Mouse (Mus musculus) hindbrain, embryonic 10.5 days (tissue): ENCODE results near the gene Vav1. TPM values are rescaled to one million over a fixed set of nuclear protein-coding genes. Genes with fewer than 3 reads are reported as not detected.

Experiments used
- DNase-seq: peaks from one replicate; pipeline ENCODE4 v3.0.0-alpha.2; 2017; ENCODE audit warnings: low spot score
- H3K27ac ChIP-seq: fragments of 300-500 bp; sonication (generic); 2 replicates; pipeline ENCODE4 v1.5.1; 2016; ENCODE audit warnings: mild to moderate bottlenecking, moderate library complexity
- H3K27me3 ChIP-seq: fragments of 300-500 bp; sonication (generic); 2 replicates; pipeline ENCODE4 v1.6.1; 2016; ENCODE audit warnings: mild to moderate bottlenecking; ENCODE audit not compliant: poor library complexity, insufficient read depth, severe bottlenecking
- H3K36me3 ChIP-seq: fragments of 300-500 bp; sonication (generic); 2 replicates; pipeline ENCODE4 v1.6.1; 2016; ENCODE audit warnings: mild to moderate bottlenecking, moderate library complexity
- H3K4me1 ChIP-seq: fragments of 300-500 bp; sonication (generic); replicated peaks from 2 replicates; pipeline ENCODE4 v1.6.1; 2016; ENCODE audit warnings: mild to moderate bottlenecking
- H3K4me3 ChIP-seq: fragments of 300-500 bp; sonication (generic); 2 replicates; pipeline ENCODE4 v1.5.1; 2016; ENCODE audit warnings: mild to moderate bottlenecking, moderate library complexity
- H3K9me3 ChIP-seq: fragments of 300-500 bp; sonication (generic); 2 replicates; pipeline ENCODE4 v1.6.1; 2016; ENCODE audit warnings: mild to moderate bottlenecking, moderate library complexity
- WGBS: fragments of 180-500 bp; shearing (Covaris S2); methylation state at CpG from one replicate; pipeline ENCODE4 v1.1.7; 2016; 5-methylcytosine and 5-hydroxymethylcytosine counted together
- polyA plus RNA-seq: library from polyadenylated mRNA; unstranded; fragments of >200 nt; fragmentation: Nextera tagmentation; extraction: Ambion mirVana; gene quantifications from 2 replicates; pipeline ENCODE4 v1.2.1, GENCODE M21; 2016

Gene Vav1
- polyA plus RNA-seq, 1 experiment from 2014 or later: 2.2 TPM

- no peak for DNase-seq
- H3K4me1 ChIP-seq: peaks cover 38% of the 10 kb centered on the region
- H3K27ac ChIP-seq: peak overlapping the region; percentile 96
- H3K27me3 ChIP-seq: no peaks in the 10 kb centered on the region
- peak overlapping the region; percentile 79 for H3K4me3 ChIP-seq
- peaks cover 32% of the 10 kb centered on the region for H3K36me3 ChIP-seq
- no peaks in the 10 kb centered on the region for H3K9me3 ChIP-seq
- WGBS: 5% methylated on average over 18 of the region's 18 CpGs
These were observed 32.1 kb upstream of the Vav1 start for GRCm38 (mm10) chr17:57246663-57247392.

GRCm38 (mm10) chr17:57247393-57248200 lies 31.3 kb upstream of the Vav1 start:
- under 1% methylated on average over 46 of the region's 46 CpGs for WGBS
- peak; percentile 93 for DNase-seq
- H3K4me1 ChIP-seq: peaks cover 38% of the 10 kb centered on the region
- no peaks in the 10 kb centered on the region for H3K27me3 ChIP-seq
- H3K36me3 ChIP-seq: peaks cover 24% of the 10 kb centered on the region
- peak overlapping the region; percentile 79 for H3K4me3 ChIP-seq
- H3K9me3 ChIP-seq: no peaks in the 10 kb centered on the region
- H3K27ac ChIP-seq: peak overlapping the region; percentile 96

- under 1% methylated on average over 12 of the region's 12 CpGs for WGBS
- Histone ChIP-seq H3K36me3 (peaks cover 22% of the 10 kb centered on the region), H3K27ac (peak within 1 kb of the TSS; percentile 96), H3K27me3 (no peaks in the 10 kb centered on the region), H3K4me3 (peak within 1 kb of the TSS; percentile 79), H3K4me1 (peaks cover 38% of the 10 kb centered on the region), H3K9me3 (no peaks in the 10 kb centered on the region)
- peak; percentile 87 for DNase-seq
These were observed 30.6 kb upstream of the Vav1 start, which contains the start of gene Gpr108 for GRCm38 (mm10) chr17:57248201-57248699. Gpr108 (minus strand) TSS chr17:57248446.

GRCm38 (mm10) chr17:57248771-57249170 lies 30.1 kb upstream of the Vav1 start:
- no peak for DNase-seq
- WGBS: 11% methylated on average over 13 of the region's 13 CpGs
- peak overlapping the region; percentile 79 for H3K4me3 ChIP-seq
- H3K4me1 ChIP-seq: peaks cover 38% of the 10 kb centered on the region
- no peaks in the 10 kb centered on the region for H3K27me3 ChIP-seq
- H3K36me3 ChIP-seq: peaks cover 27% of the 10 kb centered on the region
- no peaks in the 10 kb centered on the region for H3K9me3 ChIP-seq
- H3K27ac ChIP-seq: peak overlapping the region; percentile 90

- Histone ChIP-seq H3K4me1 (peaks cover 38% of the 10 kb centered on the region), H3K36me3 (peaks cover 27% of the 10 kb centered on the region), H3K4me3 (peak within 1 kb of the TSS; percentile 79), H3K9me3 (no peaks in the 10 kb centered on the region), H3K27ac (peak within 1 kb of the TSS; percentile 90), H3K27me3 (no peaks in the 10 kb centered on the region)
- DNase-seq: peak; percentile 96
- under 1% methylated on average over 51 of the region's 52 CpGs for WGBS
These were observed 29.4 kb upstream of the Vav1 start, which contains the start of gene Trip10 for GRCm38 (mm10) chr17:57249186-57250181. Trip10 (plus strand) TSS chr17:57249455.

GRCm38 (mm10) chr17:57250461-57251160 lies 28.3 kb upstream of the Vav1 start:
- peak overlapping the region; percentile 90 for H3K27ac ChIP-seq
- 3% methylated on average over 33 of the region's 33 CpGs for WGBS
- DNase-seq: peak; percentile 35

GRCm38 (mm10) chr17:57251431-57251830 lies 27.5 kb upstream of the Vav1 start:
- H3K4me1 ChIP-seq: peaks cover 32% of the 10 kb centered on the region
- WGBS: 89% methylated on average over 3 of the region's 3 CpGs
- no peaks in the 10 kb centered on the region for H3K9me3 ChIP-seq
- peaks cover 37% of the 10 kb centered on the region for H3K36me3 ChIP-seq
- no peak overlapping the region for H3K27ac ChIP-seq
- no peak overlapping the region for H3K4me3 ChIP-seq
- no peaks in the 10 kb centered on the region for H3K27me3 ChIP-seq
- no peak for DNase-seq

More at GRCm38 (mm10) chr17:57250461-57251160, 28.3 kb upstream of the Vav1 start:
- peaks cover 28% of the 10 kb centered on the region for H3K36me3 ChIP-seq
- peaks cover 38% of the 10 kb centered on the region for H3K4me1 ChIP-seq
- no peaks in the 10 kb centered on the region for H3K9me3 ChIP-seq
- no peaks in the 10 kb centered on the region for H3K27me3 ChIP-seq
- peak overlapping the region; percentile 79 for H3K4me3 ChIP-seq

- Histone ChIP-seq H3K27ac (no peak overlapping the region), H3K9me3 (no peaks in the 10 kb centered on the region), H3K4me1 (peaks cover 25% of the 10 kb centered on the region), H3K4me3 (no peak overlapping the region), H3K27me3 (no peaks in the 10 kb centered on the region), H3K36me3 (peaks cover 54% of the 10 kb centered on the region)
- WGBS: 79% methylated on average over 6 of the region's 6 CpGs
- no peak for DNase-seq
These were observed 25.6 kb upstream of the Vav1 start for GRCm38 (mm10) chr17:57253306-57253705.

GRCm38 (mm10) chr17:57255354-57255753 lies 23.5 kb upstream of the Vav1 start:
- no peak for DNase-seq
- H3K27me3 ChIP-seq: no peaks in the 10 kb centered on the region
- no peak overlapping the region for H3K27ac ChIP-seq
- 93% methylated on average over 14 of the region's 14 CpGs for WGBS
- no peaks in the 10 kb centered on the region for H3K9me3 ChIP-seq
- H3K36me3 ChIP-seq: peaks cover 75% of the 10 kb centered on the region
- H3K4me3 ChIP-seq: no peak overlapping the region
- H3K4me1 ChIP-seq: peaks cover 9% of the 10 kb centered on the region

GRCm38 (mm10) chr17:57256921-57257485 lies 21.9 kb upstream of the Vav1 start:
- Histone ChIP-seq H3K4me1 (no peaks in the 10 kb centered on the region), H3K4me3 (no peak overlapping the region), H3K27me3 (no peaks in the 10 kb centered on the region), H3K9me3 (no peaks in the 10 kb centered on the region), H3K27ac (no peak overlapping the region), H3K36me3 (peaks cover 91% of the 10 kb centered on the region)
- WGBS: 96% methylated on average over 22 of the region's 22 CpGs
- DNase-seq: no peak

- DNase-seq: no peak
- no peak overlapping the region for H3K4me3 ChIP-seq
- 95% methylated on average over 3 of the region's 3 CpGs for WGBS
- H3K36me3 ChIP-seq: peaks cover 99% of the 10 kb centered on the region
- H3K27ac ChIP-seq: no peak overlapping the region
- H3K4me1 ChIP-seq: no peaks in the 10 kb centered on the region
- H3K9me3 ChIP-seq: no peaks in the 10 kb centered on the region
- no peaks in the 10 kb centered on the region for H3K27me3 ChIP-seq
These were observed 20.7 kb upstream of the Vav1 start for GRCm38 (mm10) chr17:57258191-57258590.
